Comparison of ENCODE assay signal across 8 mouse cellular contexts in genomic region chr4:136876971-136877370, GRCm38 (mm10). TPM values are rescaled to one million over a fixed set of nuclear protein-coding genes. Genes with fewer than 3 reads are reported as not detected.
A peak's percentile ranks its signal among the peaks of the same experiment; 100 is the strongest.
DNase-seq lines count a peak whose midpoint lies in the region; ATAC-seq lines count a peak whose summit lies in the region.

No protein-coding gene starts in this region.

- H3K27me3 ChIP-seq in forebrain, embryonic 12.5 days = no peaks in the 10 kb centered on the region
- H3K27me3 ChIP-seq in kidney, embryonic 16.5 days (ENCODE audit: insufficient read depth, low read length) = no peaks in the 10 kb centered on the region
- no peaks in the 10 kb centered on the region; the same call in 1 of the 2 replicates for H3K27me3 ChIP-seq in midbrain, embryonic 15.5 days (replicated peaks)

- ATAC-seq in forebrain, embryonic 12.5 days (ENCODE audit: low FRiP score) = 0 out of 2 replicates have a peak, but pooled peaks have one; percentile 68
- ATAC-seq in kidney, embryonic 16.5 days (ENCODE audit: low FRiP score, low TSS enrichment) = peak; percentile 51; the same call in 1 of the 2 replicates
- ATAC-seq in midbrain, embryonic 15.5 days (replicated peaks) = peak; percentile 74; the same call in 1 of the 2 replicates

- no peaks in the 10 kb centered on the region for H3K36me3 ChIP-seq in forebrain, embryonic 12.5 days (replicated peaks)
- no peaks in the 10 kb centered on the region for H3K36me3 ChIP-seq in kidney, embryonic 16.5 days (ENCODE audit: insufficient read depth, low read length)
- no peaks in the 10 kb centered on the region for H3K36me3 ChIP-seq in midbrain, embryonic 15.5 days (replicated peaks)

- no peak overlapping the region for H3K9ac ChIP-seq in forebrain, embryonic 12.5 days
- H3K9ac ChIP-seq in kidney, embryonic 16.5 days (replicated peaks; ENCODE audit: low read length) = no peak overlapping the region
- H3K9ac ChIP-seq in midbrain, embryonic 15.5 days = no peak overlapping the region

- H3K9me3 ChIP-seq in forebrain, embryonic 12.5 days = no peaks in the 10 kb centered on the region
- no peaks in the 10 kb centered on the region for H3K9me3 ChIP-seq in kidney, embryonic 16.5 days (ENCODE audit: low read length)
- no peaks in the 10 kb centered on the region for H3K9me3 ChIP-seq in midbrain, embryonic 15.5 days

- no peak overlapping the region for H3K27ac ChIP-seq in forebrain, embryonic 12.5 days
- no peak overlapping the region for H3K27ac ChIP-seq in kidney, embryonic 16.5 days (ENCODE audit: low read length)
- H3K27ac ChIP-seq in midbrain, embryonic 15.5 days = no peak overlapping the region

- 20% methylated on average over 7 of the region's 7 CpGs for WGBS in forebrain, embryonic 12.5 days
- 19% methylated on average over 7 of the region's 7 CpGs for WGBS in kidney, embryonic 16.5 days
- 17% methylated on average over 7 of the region's 7 CpGs for WGBS in midbrain, embryonic 15.5 days

- peak; percentile 36 to 50 for DNase-seq in adrenal gland, adult 18-20 months (ENCODE audit: low spot score in 2 of 2)
- DNase-seq in adrenal gland, adult 8-10 months = no peak
- DNase-seq in urinary bladder, adult 2 months (ENCODE audit: low spot score) = peak; percentile 33
- no peak for DNase-seq in urinary bladder, postnatal 10 days (ENCODE audit: low spot score)
- DNase-seq in thymus, postnatal 36 days = peak; percentile 64 to 66

- H3K4me1 ChIP-seq in forebrain, embryonic 12.5 days = no peaks in the 10 kb centered on the region
- no peaks in the 10 kb centered on the region for H3K4me1 ChIP-seq in kidney, embryonic 16.5 days (ENCODE audit: insufficient read depth, low read length)
- no peaks in the 10 kb centered on the region for H3K4me1 ChIP-seq in midbrain, embryonic 15.5 days

- no peak overlapping the region for H3K4me3 ChIP-seq in forebrain, embryonic 12.5 days (replicated peaks)
- H3K4me3 ChIP-seq in kidney, embryonic 16.5 days (ENCODE audit: low read length) = no peak overlapping the region
- no peak overlapping the region for H3K4me3 ChIP-seq in midbrain, embryonic 15.5 days

- no peak overlapping the region for H3K4me2 ChIP-seq in forebrain, embryonic 12.5 days
- no peak overlapping the region for H3K4me2 ChIP-seq in kidney, embryonic 16.5 days (replicated peaks; ENCODE audit: low read depth, low read length)
- no peak overlapping the region for H3K4me2 ChIP-seq in midbrain, embryonic 15.5 days

RNA-seq across cellular contexts. Expression of gene C1qb, which starts 9.0 kb away (rescaled TPM):
- total RNA-seq in adrenal gland, adult 18-20 months (2021) = 100 to 1,000 TPM in 1 of 2 experiments, 10 to 100 TPM in 1; 69.3 to 122 TPM
- 100 to 1,000 TPM in 2 of 4 experiments, 10 to 100 TPM in 2; 63.2 to 103 (median 86.1) TPM for total RNA-seq in adrenal gland, adult 8-10 months (2022)
- 160 and 175 TPM in 2 replicates for polyA plus RNA-seq in urinary bladder, adult 2 months (2012; rRNA removed)
- polyA plus RNA-seq in forebrain, embryonic 12.5 days (2016; fragmentation: Nextera tagmentation; extraction: Ambion mirVana) = 16.0 and 18.8 TPM in 2 replicates
- 40.1 and 44.3 TPM in 2 replicates for polyA plus RNA-seq in kidney, embryonic 16.5 days (2015; fragmentation: Nextera tagmentation; extraction: Ambion mirVana)
- 39.7 and 49.0 TPM in 2 replicates for polyA plus RNA-seq in midbrain, embryonic 15.5 days (2015; fragmentation: Nextera tagmentation; extraction: Ambion mirVana)

RNA-seq across cellular contexts. Expression of gene C1qc, which starts 15.9 kb away (rescaled TPM):
- total RNA-seq in adrenal gland, adult 18-20 months (2021) = 10 to 100 TPM; 53.3 to 99.1 TPM
- 10 to 100 TPM; 45.8 to 82.2 (median 63.4) TPM for total RNA-seq in adrenal gland, adult 8-10 months (2022)
- 115 and 117 TPM in 2 replicates for polyA plus RNA-seq in urinary bladder, adult 2 months (2012; rRNA removed)
- 9.5 and 10.2 TPM in 2 replicates for polyA plus RNA-seq in forebrain, embryonic 12.5 days (2016; fragmentation: Nextera tagmentation; extraction: Ambion mirVana)
- polyA plus RNA-seq in kidney, embryonic 16.5 days (2015; fragmentation: Nextera tagmentation; extraction: Ambion mirVana) = 14.7 and 17.9 TPM in 2 replicates
- 21.7 and 28.4 TPM in 2 replicates for polyA plus RNA-seq in midbrain, embryonic 15.5 days (2015; fragmentation: Nextera tagmentation; extraction: Ambion mirVana)

RNA-seq across cellular contexts. Expression of gene C1qa, which starts 21.6 kb away (rescaled TPM):
- 100 to 1,000 TPM in 1 of 2 experiments, 10 to 100 TPM in 1; 75.0 to 120 TPM for total RNA-seq in adrenal gland, adult 18-20 months (2021)
- 10 to 100 TPM; 65.2 to 96.6 (median 77.6) TPM for total RNA-seq in adrenal gland, adult 8-10 months (2022)
- polyA plus RNA-seq in urinary bladder, adult 2 months (2012; rRNA removed) = 129 and 140 TPM in 2 replicates
- polyA plus RNA-seq in forebrain, embryonic 12.5 days (2016; fragmentation: Nextera tagmentation; extraction: Ambion mirVana) = 10.0 and 12.0 TPM in 2 replicates
- polyA plus RNA-seq in kidney, embryonic 16.5 days (2015; fragmentation: Nextera tagmentation; extraction: Ambion mirVana) = 21.9 and 26.4 TPM in 2 replicates
- polyA plus RNA-seq in midbrain, embryonic 15.5 days (2015; fragmentation: Nextera tagmentation; extraction: Ambion mirVana) = 25.1 and 33.3 TPM in 2 replicates

RNA-seq across cellular contexts. Expression of gene Ephb2, which starts 41.2 kb away (rescaled TPM):
- 10 to 100 TPM; 16.9 to 22.8 TPM for total RNA-seq in adrenal gland, adult 18-20 months (2021)
- total RNA-seq in adrenal gland, adult 8-10 months (2022) = 10 to 100 TPM; 20.6 to 36.8 (median 29.4) TPM
- 7.2 and 8.4 TPM in 2 replicates for polyA plus RNA-seq in urinary bladder, adult 2 months (2012; rRNA removed)
- polyA plus RNA-seq in forebrain, embryonic 12.5 days (2016; fragmentation: Nextera tagmentation; extraction: Ambion mirVana) = 20.3 and 30.2 TPM in 2 replicates
- 3.4 and 3.6 TPM in 2 replicates for polyA plus RNA-seq in kidney, embryonic 16.5 days (2015; fragmentation: Nextera tagmentation; extraction: Ambion mirVana)
- polyA plus RNA-seq in midbrain, embryonic 15.5 days (2015; fragmentation: Nextera tagmentation; extraction: Ambion mirVana) = 31.0 and 31.7 TPM in 2 replicates

Comparison
In these comparisons a context has a peak if more than half of its experiments do, and no peak if none do; other contexts are left out.
1. DNase-seq: peak in adrenal gland, adult 18-20 months (2 of 2), urinary bladder, adult 2 months (single experiment) and thymus, postnatal 36 days (2 of 2); none in adrenal gland, adult 8-10 months (single experiment) and urinary bladder, postnatal 10 days (single experiment).
2. Peak in every context shown above with its lines, with median percentiles within 50 percentile points of each other: ATAC-seq.